Mouse (Mus musculus): Measurements from ENCODE around the gene Gm11011.
"Not testable (repeated sequence)": the region's sequence is repeated elsewhere in the genome, so short reads cannot be mapped to it uniquely, and the experiment has no call there.

The Gm11011 gene

DNA sequence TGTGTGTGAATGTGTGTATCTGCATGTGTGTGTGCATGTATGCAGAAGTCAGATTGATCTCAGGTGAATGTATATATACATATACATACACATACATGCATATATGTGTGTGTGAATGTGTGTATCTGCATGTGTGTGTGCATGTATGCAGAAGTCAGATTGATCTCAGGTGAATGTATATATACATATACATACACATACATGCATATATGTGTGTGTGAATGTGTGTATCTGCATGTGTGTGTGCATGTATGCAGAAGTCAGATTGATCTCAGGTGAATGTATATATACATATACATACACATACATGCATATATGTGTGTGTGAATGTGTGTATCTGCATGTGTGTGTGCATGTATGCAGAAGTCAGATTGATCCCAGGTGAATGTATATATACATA, at the start of gene Gm11011:
Gene Gm11011 (minus strand): TSS at position 101 of the 400 bp plus-strand sequence.
- DNase-seq: not testable (repeated sequence)

GRCm38 (mm10) chr2:169636414-169636813, 48.9 kb upstream of the Gm11011 start:
- DNase-seq: no peak

DNA sequence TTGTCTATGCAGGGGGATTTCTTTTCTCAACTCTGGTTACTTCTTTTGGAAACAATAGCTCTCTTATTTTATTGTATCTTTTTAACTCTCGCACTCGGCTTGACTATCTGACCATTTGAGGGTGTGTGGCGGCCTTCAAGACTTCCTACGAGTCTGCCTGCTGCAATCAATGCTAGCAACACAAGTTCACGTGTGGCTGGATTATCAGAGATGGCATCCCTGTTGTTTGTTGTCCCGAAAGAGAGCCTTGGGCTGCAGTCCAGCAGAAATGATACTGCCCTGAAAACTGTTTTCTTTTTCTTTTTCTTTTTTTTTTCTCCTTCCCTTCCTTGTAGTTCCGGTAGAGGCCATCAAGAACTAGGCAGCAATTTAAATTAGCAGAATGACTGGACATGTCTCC, 47.9 kb upstream of the Gm11011 start:
- DNase-seq: no peak

DNA sequence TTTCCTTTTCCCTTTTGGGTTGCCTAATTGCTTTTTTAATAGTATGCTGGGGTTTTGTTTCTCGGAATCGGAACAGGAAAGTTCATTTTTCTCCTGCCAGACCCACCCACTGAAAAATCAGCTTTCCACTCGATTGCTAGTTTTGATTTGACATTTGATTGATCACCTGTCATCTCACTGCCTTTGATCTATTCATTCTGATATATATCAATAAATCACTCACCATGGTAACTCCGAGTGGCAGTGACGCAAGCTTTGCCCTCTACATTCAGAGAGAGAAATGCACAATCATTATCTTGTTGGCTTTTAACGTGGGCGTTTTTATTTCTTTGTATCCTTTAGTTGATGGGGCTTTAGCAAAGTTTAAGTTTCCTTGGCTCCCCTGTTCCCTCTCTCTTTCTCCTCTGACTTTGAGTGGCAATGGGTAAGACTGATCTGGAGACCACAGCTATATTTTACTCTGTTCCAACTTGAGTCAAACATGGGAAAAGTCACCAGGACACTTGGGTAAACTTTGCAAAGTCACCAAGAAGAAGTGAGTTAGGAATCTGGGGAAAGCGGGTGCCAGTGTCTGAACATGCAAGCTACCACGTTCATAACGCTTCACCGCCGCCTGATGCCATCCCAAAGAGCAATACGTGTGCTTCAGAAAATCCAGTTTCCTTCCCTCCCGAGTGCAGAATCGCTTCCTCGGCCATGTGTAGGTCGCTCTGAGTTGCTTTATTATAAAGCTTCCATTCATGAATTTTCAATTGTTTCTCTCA, 47.3 kb upstream of the Gm11011 start:
- no peak for DNase-seq

GRCm38 (mm10) chr2:169633491-169634289, 46.1 kb upstream of the Gm11011 start:
- peak; percentile 60 for DNase-seq

GRCm38 (mm10) chr2:169632338-169633151, 45.0 kb upstream of the Gm11011 start, which contains the start of gene Tshz2:
Gene Tshz2 (plus strand): TSS chr2:169633013.
- DNase-seq: peak; percentile 19

GRCm38 (mm10) chr2:169630070-169630469, 42.5 kb upstream of the Gm11011 start:
- no peak for DNase-seq

GRCm38 (mm10) chr2:169621201-169621710, 33.7 kb upstream of the Gm11011 start:
- DNase-seq: peak; percentile 18

DNA sequence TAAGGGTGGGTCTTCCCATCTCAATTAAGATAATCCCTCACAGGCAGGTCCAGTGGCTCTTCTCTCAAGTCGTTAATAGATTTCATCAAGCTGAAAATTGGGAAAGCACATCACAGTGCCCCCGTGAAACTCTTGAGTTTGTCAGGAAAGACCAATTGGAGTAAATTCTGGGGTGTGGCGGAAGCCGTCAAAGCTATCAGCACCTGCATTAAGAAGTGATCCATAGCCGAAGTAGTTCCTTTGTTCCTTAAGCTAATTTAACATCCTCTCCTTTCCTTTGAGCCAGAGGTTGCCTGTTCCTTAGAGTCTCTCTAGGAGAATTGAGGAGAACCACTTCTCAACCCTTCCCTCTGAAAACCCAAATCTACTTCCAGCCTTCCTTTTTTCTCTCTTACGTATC, 28.5 kb upstream of the Gm11011 start:
- DNase-seq: no peak

GRCm38 (mm10) chr2:169614683-169615082, 27.1 kb upstream of the Gm11011 start:
- DNase-seq: no peak

DNA sequence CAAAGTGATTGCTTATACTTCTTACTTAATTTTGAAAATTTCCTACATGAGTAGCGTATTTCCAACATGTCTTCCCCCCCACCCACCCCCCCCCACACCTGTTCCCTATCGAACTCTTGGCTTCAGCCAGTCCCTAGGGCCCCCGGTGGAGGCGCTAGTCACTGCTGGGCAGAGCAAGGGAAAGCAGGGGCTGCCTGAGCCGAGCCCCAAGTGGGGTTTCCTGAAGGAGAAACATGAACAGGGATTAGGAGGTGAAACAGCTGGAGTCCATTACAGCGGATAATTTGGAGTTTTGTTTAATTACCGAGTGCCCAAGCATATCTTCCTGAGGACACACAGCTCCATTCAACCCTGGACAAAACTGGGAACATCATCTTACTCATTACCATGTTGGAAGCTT, 24.0 kb upstream of the Gm11011 start:
- DNase-seq: no peak

- DNase-seq: no peak
Measured at GRCm38 (mm10) chr2:169610882-169611281, 23.3 kb upstream of the Gm11011 start.

- DNase-seq: no peak
Measured at GRCm38 (mm10) chr2:169609956-169610355, 22.4 kb upstream of the Gm11011 start.

DNA sequence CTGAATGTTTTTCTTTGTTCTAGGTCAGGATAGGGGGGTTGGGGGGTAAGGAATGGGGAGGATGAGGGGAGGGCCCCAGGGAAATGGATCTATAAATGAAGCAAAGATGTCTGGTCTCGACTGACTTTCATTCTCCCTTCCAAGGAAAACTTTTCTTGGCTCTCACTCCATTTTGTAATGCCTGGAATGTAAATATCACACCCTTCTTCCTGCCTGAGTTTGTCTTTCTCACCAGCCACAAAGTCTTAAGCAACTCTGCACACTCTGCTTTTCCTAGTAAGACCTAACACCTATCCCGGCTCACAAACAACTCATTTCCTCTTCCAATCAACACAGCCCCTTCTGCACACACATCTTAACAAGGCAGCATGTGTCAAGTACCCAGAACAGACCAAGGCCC, 20.2 kb upstream of the Gm11011 start:
- DNase-seq: no peak

- DNase-seq: no peak
Measured at GRCm38 (mm10) chr2:169606901-169607678, 19.5 kb upstream of the Gm11011 start.

DNA sequence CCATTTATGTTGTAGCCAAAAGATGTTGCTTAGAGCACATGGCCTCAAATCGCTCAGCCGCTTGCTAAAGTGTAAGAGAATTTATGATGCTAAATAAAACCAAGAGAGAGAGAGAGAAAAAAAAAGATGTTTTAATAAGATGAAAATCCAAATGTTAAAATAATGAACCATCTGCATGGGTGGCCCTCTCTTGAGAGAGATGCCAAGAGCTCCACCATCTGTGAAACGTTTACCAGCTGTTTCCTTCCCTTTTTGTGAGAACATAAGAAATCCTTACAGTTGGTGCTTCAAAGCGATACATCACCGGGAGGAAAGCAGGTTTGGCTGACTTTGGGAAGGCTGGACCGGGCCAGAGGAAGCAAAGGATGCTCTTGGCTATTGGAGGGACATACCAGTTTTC, 12.6 kb upstream of the Gm11011 start:
- no peak for DNase-seq

GRCm38 (mm10) chr2:169599591-169599990, 12.0 kb upstream of the Gm11011 start:
- DNase-seq: no peak

DNA sequence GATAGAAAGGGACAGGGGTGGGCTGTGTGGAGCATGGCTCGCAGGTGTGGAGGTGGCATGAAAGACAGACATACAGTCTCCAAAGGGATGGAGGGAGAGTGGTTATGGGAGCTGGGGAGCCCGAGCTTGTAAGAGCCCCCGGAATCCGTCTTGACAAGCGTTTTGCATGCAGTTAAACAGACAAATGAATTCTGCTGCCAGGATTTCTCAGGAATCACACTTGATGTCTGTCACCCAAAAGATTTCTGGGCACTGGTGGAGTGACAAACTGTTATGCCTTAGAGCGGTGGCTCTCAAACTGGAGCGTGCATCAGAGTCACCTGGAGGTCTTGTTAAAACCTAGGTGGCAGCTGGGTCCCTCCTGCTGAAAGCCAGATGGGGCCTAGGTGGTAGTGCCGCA, 10.4 kb upstream of the Gm11011 start:
- DNase-seq: no peak

- DNase-seq: no peak
Measured at GRCm38 (mm10) chr2:169597357-169597756, 9.8 kb upstream of the Gm11011 start.

GRCm38 (mm10) chr2:169593742-169594141, 6.2 kb upstream of the Gm11011 start:
- no peak for DNase-seq

- DNase-seq: no peak
Measured at GRCm38 (mm10) chr2:169590412-169590811, 2.9 kb upstream of the Gm11011 start.

DNA sequence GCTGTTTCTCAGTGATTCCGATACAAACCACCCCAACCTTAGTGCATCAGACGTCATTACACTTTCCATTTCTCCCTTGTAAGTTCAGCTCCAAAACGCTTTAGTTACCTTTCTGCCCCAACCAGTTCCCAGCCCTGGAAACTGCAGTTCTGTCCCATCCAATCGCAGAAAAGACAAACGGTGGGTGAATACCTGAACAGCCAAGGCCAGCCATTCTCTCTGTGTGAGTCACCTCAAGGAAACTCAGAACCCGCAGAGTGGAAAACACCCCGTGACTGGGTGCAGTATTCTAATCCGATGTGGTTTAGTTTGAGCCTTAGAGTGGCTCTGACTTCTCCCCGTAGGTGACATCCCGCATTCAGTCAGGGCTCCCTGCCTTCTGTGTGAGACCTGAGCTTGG, 2.2 kb upstream of the Gm11011 start:
- no peak for DNase-seq
